Mouse (Mus musculus) activated CD4-positive, CD25-positive, alpha-beta regulatory T cell (primary cell): Measurements from ENCODE around the gene Hadhb. TPM values are rescaled to one million over a fixed set of nuclear protein-coding genes. Genes with fewer than 3 reads are reported as not detected.

Experiments
- polyA plus RNA-seq, 2 experiments: library from polyadenylated mRNA; unstranded; fragments of 100-300 nt; shearing (Covaris generic); gene quantifications; one replicate each; pipeline ENCODE4 v1.2.1; 2017

Gene Hadhb
- polyA plus RNA-seq = 100 to 1,000 TPM; 168 to 184 TPM

GRCm38 (mm10) chr5:30154474-30155394, at the start of gene Hadhb, which contains the start of gene Hadha:
TSS of gene Hadhb (plus strand) at chr5:30155248.
TSS of gene Hadha (minus strand) at chr5:30155162.

DNA sequence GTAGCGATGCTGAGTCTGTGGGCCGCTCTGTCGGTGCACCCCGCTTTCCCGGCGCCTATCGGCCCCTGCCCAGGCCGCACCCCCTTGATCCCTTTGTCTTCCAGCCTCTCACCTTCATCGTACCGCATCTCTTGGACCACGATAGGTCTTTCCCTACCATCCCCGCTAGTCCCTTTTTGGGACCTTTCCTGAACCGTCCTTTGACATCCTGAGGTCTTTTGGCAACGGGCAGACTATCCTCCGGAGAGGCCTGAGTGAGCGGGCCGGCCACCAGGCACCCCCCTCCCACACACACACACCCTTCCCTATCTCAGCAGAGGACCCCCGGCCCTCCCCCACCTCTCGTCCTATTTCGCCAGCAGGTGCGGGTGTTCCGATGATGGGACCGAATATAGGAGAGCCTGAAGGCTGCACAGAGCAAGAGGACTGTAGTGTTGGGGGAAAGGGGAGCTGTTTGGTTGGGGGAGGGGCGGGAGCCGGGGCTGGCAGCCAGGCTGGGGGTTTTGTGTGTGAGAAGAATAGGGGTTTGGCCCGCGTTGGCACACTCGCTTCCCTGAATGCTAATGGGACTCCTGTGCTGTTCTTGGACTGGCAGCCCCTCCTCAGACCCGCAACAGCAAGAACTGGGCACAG, 49.3 kb upstream of the Hadhb start, which contains the start of gene 3110082J24Rik:
3110082J24Rik (minus strand) TSS at position 419 of the 633 bp plus-strand sequence.

GRCm38 (mm10) chr5:30205493-30205892, 50.4 kb downstream of the Hadhb start, which contains the start of gene Adgrf3:
TSS of gene Adgrf3 (minus strand) at chr5:30205722.

DNA sequence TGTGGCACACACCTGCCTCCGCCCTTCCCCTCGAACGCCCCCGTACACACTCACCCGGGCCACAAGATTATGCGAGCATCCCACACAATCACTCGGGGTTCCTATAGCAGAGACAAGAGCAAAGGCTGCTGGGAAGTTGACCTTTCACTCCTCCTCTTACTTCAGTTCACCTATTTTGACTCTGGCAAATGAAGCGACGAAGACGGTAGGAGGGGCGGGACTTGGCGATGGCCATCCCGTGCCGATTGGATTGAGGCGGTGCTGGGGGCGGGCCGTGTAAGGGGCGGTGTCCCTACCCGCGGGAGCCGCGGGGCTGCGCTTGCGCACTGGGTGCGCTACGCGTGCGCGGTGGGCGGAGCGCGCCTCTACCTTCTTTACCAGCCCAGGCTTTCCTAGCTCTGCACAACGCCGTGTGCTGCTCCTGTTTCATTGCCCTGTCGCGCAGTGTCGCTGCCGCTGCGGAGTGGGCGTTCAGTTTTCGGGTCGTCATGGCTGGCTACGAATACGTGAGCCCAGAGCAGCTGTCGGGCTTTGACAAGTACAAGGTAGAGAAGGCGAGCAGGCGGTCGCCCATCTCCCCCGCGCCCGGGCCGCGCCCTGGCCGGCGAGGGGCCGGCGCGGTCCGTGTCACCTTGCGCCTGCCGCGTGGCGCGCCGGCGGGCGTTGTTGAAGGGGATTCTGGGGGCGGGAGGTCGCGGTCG, 77.4 kb downstream of the Hadhb start, which contains the start of gene Selenoi:
Selenoi (plus strand) TSS at position 311 of the 701 bp plus-strand sequence.

Other genes starting within 250 kb of the Hadhb start
- gene Il6, start 142.1 kb upstream of the Hadhb start, polyA plus RNA-seq = under 1 TPM; 0.51 to 0.55 TPM
- gene Tyms, start 81.6 kb upstream of the Hadhb start, polyA plus RNA-seq = 10 to 100 TPM; 70.2 to 80.7 TPM
- gene Garem2, start 50.1 kb upstream of the Hadhb start, polyA plus RNA-seq = under 1 TPM; 0.07 to 0.25 TPM
- gene 3110082J24Rik, start 49.2 kb upstream of the Hadhb start, polyA plus RNA-seq = not detected
- gene Hadha, start 86 bp upstream of the Hadhb start, polyA plus RNA-seq = 10 to 100 TPM; 77.3 to 97.6 TPM
- gene Adgrf3, start 50.5 kb downstream of the Hadhb start, polyA plus RNA-seq = under 1 TPM in 1 of 2 experiments, not detected in 1; 0.41 TPM
- 10 to 100 TPM; 18.7 to 20.9 TPM for gene Selenoi, start 77.3 kb downstream of the Hadhb start, polyA plus RNA-seq
- 10 to 100 TPM; 13.6 to 17.3 TPM for gene Drc1, start 126.1 kb downstream of the Hadhb start, polyA plus RNA-seq